Mouse (Mus musculus): ENCODE results near the gene Wfdc9. TPM values are rescaled to one million over a fixed set of nuclear protein-coding genes. Genes with fewer than 3 reads are reported as not detected.

Wfdc9 gene
- total RNA-seq (2021), result not detected
- long read RNA-seq, experiment 1, result 0 reads
- long read RNA-seq, experiment 2, result 0 reads

DNA sequence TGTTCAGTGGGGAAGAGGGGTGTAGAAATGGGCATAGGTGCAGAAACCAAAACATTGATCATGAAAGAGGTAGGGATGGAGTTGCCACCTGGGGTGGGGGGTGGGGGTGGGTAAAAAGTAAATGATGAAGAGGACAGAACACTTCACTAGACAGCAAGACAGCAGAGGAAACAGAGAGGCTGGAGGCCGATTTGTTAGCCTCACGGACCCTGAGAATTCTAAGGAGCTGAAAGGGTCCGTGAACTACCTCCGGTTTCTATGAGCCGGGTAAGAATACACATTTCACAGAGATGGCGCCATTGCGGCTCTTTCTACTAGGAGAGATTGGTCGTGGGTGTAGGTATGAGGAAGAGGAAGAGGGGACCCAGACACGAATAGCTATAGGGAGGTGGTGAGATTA is at the start of gene Wfdc9:
Wfdc9 (minus strand) TSS at position 101 of the 400 bp plus-strand sequence.
- DNase-seq, result no peak

DNA sequence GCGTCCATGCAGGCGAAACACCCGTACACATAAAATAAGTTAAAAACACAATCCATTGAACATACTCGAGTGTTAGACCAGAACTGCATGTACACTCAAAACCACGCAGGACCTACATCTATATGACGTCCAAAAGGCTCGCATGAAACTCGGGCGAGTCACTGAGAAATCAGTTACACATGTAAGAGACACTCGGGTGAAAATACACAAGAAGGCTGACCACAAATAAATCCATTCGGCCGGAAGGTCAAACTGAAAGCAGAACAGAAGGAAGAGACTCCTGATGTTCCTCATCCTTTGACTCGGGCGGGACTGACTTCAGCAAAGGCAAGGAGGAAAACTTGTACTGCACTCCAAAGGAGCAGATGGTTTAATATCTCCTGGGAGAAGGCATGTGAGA is 49.6 kb upstream of the Wfdc9 start:
- no peak for DNase-seq

DNA sequence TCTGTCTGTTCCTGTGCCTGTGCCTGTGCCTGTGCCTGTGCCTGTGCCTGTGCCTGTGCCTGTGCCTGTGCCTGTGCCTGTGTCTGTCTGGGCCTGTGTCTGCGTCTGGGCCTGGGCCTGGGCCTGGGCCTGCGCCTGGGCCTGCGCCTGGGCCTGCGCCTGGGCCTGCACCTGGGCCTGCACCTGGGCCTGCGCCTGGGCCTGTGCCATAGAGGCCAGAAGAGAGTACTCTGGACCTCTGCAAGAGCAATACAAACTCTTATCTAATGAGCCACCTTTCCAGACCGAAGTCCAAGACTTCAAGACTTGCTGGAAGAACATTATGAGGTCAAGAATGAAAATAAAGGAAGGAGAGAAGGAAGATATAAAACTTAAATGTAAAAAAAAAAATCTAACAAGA is 48.9 kb upstream of the Wfdc9 start:
- DNase-seq, result no peak

DNA sequence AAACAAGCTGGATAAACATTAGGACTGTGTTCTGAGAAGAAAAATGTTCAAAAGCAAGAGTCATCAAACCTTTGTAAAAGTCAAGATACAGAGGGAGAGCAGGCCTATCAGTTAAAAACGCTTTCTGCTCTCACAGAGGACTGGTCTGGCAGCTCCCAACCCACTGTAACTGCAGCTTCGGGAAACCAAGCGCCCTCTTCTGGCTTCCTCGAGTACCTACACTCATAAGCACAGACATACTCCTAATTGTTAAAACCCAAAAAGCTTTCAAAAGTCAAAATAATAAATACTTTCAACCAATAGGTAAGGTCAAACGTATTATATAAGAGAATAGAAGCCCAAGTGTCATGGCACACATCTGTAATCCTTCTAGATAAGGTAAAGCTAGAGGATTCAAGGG is 47.9 kb upstream of the Wfdc9 start:
- no peak for DNase-seq

DNA sequence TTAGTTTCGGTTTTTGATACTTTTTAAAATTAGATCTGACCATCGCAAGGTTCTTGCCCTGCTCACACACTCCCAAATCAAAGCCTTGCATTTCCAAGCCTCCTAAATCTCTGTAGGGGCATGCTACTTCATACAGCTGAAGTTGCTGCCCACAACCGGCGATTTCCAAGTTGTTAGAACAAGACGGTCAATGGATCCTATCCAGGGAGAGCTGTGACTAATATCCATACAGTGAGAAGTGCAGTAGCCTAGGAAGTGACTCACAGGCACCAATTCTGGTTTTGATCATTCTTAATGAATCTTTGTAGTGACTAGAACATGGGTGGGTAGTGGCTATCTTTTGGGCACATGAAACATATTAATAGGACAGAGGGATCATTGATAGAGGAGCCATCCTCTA is 45.4 kb upstream of the Wfdc9 start:
- DNase-seq, result no peak

DNA sequence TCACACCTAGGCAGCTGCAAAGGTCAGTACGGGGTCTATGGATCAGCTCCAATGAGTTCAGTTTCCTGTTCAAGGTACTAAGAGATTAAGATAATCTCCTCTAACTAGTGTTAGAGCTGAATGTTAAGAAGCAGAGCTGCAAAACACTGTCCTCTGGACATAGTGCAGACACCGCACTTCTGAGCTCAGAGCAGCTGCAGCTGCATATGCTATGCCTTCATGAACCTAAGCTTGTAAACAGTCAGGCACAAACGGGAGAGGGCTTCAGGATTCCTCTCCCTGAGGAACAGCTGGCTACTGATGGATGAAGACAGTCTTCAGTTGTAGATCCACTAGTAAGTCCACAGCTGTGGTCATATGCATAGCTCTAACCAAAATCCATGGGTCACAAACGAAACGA is 44.6 kb upstream of the Wfdc9 start:
- DNase-seq, result no peak

DNA sequence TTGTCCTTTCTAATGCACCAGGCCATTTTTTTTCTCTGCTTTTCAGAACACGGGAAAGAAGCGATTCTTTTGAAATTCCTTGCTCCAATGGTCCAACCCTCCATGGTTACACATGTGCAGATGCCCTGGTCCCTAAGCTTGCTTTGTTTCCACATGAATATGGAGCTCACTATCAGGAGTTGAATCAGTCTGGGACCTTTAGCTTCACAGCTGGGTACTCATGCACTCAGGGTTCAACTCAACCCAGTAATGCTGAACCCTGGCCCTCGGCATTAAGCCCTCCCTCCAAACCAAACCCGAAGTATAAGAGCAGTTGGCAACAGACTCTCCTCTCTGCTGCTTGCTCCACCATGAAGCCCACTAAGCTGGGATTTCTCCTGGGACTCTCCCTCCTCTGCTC is 41.8 kb upstream of the Wfdc9 start, which contains the start of gene Spint4:
Spint4 (plus strand) TSS at position 301 of the 400 bp plus-strand sequence.
- no peak for DNase-seq

DNA sequence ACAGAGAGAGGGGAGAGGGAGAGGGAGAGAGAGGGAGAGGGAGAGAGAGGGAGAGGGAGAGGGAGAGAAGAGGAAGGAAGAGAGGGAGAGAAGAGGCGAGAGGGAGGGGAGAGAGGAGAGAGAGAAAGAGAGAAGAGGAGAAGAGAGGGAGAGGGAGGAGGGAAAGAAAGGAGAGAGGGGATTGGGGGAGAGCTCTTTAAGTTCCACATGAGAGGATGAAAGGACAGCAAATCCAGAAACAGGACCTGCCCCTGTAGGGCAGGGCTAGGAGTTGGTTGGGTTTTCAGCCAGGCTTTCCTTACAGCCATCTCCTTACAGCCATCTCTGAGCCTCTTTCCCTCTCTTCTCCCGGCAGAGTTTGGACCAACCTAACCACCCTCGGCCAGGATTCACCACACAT is 28.4 kb upstream of the Wfdc9 start, which contains the start of gene Wfdc13:
Wfdc13 (plus strand) TSS at position 301 of the 400 bp plus-strand sequence.
- DNase-seq, result no peak

DNA sequence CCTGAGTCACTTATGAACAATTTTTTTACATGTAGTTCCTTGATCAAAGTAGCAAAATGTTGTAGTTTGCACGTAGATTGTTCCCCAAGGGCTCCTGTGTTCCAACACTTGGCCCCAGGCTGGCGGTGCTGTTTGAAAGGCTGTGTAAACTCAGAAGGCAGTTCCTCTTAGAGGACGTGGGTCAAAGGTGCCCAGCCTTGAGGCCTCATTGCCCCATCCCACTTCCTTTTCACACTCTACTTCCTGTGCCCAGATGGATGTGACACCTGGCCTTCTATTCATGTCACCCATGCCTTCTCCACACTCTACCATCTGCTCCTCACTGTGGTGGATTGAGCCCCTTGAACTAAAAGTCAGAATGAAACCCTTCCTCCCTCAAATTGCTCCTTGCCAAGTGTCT is 23.5 kb upstream of the Wfdc9 start:
- no peak for DNase-seq

DNA sequence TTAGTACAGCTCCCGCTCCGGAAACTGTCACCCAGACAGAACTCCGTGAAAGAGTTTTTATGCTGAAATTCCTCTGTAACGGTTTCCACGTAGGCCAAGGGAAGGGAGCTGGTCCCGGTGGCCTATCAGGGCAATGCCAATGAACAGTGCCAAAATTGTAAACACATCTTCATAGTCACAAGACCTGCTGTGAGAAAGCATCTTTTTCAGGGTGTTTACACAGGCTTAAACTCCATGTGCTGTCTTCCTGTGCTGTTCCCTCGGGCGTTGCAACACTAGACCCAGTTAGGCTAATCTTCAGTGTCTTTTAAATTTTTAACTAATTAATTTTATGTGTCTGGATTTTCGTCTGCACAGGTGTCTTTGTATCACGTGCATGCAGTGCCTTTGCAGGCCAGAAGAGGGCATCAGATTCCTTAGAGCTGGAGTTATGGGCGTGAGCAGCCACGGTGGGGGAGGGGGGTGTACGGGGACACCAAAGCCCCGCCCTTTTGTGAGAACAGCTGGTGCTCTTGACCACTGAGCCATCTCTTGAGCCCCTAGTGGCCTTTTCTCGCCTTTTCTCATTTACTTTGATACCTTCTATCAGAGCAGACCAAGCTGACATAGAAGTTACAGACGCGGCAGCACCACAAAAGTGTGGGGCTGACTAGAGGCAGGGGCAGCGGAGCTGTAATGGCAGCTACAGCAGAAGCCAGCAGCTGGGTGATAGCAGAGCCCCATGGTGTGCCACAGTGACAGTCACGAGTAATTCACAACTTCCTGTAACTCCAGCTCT is 22.7 kb upstream of the Wfdc9 start:
- peak; percentile 51 for DNase-seq

DNA sequence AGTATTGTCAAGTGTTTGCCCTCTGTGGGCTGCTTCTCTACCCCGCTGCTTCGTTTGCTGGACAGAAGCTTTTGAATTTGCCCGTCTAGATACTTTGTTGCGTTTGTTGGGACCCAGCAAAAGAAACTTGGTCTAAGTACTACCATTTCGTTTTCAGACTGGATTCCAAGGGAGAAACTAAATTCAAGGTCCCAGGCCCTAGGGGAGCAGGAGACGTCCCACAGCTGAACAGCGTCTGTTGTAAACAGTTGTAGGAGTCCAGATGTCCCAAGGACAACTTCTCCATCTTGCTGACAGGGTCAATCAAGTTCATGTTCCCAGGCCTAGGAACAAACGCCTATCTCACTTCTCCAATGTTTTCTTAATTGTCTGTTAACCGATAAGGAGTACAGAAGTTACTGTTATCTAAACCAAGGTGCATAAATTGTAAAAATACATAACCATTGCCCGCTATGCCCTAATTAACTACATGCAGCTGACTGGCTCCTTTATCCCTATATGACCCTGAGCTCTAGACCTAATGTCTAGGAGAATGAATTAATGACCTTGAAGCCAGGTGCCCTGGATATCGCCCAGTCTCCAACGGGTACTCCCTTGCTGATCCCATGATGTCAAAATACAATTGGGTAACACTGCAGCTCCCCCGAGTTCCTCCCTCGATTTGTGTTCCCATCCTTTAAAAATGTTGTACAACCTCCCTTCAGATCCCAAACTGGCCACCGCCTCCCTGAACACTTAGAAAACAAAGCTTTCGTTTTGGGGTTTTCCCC is 20.7 kb upstream of the Wfdc9 start:
- no peak for DNase-seq

DNA sequence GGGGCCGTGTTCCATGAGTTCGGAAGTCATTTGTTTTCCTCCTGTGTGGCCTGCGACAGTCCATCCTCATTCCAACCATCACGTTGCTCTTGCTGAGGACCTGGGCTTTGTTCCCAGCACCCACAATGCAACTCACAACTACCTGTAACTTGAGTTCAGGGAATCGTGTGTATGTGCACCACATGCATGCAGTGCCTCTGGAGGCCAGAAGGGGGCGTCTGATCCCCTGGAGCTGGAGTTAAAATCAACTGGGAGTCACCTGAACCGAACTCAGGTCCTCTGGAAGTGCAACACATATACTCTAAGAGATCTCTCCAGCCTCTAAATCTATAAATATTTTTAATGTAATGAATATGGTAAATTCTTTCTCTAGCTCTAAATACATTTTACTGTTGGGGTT is 19.7 kb upstream of the Wfdc9 start:
- no peak for DNase-seq

DNA sequence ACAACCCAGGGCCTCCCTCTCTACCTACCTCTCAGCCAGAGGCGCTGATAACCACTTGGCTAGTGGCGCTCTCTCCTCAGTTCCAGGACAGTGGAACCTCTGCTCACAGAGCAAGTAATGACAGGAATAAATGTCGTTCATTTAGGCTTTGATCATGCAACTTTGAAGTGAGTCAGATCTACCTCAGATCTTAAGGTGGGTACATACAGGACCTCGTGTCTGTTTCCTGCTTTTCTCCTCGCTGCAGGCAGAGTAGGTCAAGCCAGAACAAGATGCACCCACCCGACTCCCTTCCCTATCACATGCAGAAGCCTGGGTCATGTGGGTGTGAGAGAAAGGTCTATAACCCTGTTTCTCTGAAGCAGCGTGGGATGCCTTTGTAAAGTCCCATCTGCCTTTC is 17.6 kb upstream of the Wfdc9 start, which contains the start of gene Wfdc11:
Wfdc11 (minus strand) TSS at position 101 of the 400 bp plus-strand sequence.
- DNase-seq, result no peak

DNA sequence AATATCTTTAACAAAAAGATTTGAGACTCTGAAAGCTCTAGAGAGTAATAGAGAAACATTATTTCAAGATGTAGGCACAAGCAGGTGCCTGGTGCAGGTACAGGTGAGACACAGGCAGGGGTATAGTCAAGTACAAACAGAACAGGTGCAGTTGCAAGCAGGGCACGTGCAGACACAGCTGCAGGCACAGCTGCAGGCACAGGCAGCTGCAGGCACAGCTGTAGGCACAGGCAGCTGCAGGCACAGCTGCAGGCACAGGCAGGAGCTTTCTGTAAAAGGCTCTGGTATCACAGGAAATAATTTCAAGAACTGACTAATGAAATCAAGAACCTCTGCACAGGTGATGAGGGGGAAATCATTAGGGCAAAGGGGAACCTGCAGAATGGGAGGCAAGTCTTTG is 14.6 kb upstream of the Wfdc9 start:
- no peak for DNase-seq

DNA sequence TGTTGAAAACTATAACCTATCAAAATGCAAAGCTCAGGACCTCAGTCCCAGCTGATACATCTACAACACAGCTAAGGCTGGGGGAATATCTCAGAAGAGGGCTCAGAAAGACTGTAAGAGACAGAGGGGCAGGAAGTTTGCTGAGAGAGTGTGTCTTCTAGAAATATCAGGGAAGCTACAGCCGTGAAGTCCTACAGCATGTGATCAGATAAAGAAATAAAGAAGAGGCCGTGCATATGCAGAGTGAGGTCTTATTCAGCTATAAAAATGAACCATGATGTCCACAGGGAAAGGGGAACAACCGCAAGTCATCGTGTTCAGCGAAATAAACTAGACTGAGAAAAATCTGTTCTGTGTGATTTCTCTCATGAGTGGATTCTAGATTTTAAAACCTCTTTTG is 13.9 kb upstream of the Wfdc9 start:
- DNase-seq, result no peak

DNA sequence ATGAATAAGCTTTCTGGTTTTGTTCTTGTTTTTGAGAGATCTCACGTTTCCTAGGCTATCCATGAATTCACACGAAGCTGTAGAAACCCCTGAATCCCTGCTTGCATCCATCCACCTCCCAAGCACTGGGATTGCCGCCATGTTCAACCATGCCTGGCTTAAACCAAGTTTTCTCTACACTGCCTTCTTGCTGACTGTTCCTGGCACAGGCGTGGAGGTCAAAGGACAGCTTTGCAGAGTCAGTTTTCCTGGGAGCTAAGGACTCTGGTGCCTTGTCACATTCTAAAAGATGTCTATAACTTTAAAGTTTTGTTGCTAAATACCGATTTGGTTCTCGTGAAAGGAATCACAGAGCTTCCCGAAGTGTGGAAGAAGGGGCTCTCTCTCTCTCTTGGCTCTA is 8.5 kb upstream of the Wfdc9 start:
- DNase-seq, result no peak

DNA sequence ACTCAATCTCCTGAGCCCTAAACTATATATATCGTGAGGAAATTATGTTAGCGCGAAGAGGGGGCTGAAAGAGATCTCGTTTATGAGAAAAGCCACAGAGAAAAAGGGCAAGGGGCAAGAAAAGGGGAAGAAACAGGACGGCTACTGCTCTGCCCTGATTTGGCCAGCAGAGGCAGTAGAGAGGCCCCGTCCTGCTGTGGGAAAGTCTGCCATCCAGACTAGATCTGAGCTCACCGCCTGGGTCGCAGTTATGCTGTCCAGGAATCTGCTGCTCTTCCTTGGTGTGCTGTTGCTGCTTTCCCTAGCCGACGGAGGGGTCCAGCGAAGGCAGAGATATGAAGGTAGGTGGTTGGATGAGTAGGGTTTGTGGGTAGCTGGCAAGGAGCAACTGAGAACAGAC is 525 bp downstream of the Wfdc9 start, which contains the start of gene Wfdc10:
Wfdc10 (plus strand) TSS at position 189 of the 400 bp plus-strand sequence.
- DNase-seq, result no peak

DNA sequence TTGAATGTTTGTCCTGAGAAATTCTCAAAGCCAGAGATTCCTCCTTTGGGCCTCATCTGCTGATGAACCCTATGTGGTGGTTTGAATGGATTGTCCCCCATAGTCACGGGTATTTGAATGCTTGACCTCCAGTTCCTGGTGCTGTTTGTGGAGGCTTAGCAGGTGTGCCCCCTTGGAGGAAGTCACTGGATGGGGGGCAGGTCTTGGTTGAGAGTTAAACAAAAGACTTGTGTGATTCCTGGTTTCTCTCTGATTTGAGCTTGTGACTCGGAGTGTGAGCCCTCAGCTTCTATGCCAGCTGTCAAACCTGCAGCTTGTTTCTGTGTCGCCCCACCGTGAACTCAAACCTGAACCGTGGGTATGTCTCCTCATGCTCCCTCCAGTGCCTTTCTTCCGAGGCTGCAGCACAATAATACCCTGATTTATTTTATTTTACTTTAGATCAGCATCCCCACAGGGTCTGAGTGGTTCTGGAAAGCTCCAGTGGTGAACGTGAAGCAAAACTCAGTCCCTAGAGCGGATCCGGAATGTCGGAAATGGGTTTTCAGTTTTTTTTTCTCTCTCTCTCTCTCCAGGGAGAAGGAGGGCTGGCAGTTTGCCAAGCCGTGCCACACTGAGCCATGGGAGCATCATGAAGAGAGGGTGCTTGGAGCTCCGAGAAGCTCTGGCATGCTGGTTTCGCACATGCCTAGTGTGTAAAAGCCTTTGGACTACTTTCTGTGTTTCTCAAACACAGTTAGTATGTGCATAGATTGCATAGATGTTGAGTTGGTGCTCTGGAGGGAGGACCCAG is 14.3 kb downstream of the Wfdc9 start:
- DNase-seq, result no peak

DNA sequence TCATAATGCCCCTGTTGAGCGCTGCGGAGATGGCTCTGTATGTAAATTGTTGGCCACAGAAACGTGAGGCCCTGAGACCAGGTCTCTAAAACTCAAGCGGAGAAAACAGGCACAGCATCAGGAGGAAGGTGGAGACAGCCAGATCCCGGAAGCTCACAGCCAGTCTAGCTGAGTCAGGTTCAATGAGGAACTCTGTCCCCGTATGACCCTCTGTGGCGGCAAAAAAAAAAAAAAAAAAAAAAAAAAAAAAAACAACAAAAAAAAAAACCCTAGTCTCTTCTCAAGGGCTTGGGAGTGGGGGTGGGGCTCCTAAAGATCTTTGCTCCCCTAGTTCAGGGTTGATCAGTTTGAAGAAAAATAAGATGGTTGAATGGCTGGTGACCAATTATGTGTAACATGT is 15.3 kb downstream of the Wfdc9 start:
- no peak for DNase-seq

DNA sequence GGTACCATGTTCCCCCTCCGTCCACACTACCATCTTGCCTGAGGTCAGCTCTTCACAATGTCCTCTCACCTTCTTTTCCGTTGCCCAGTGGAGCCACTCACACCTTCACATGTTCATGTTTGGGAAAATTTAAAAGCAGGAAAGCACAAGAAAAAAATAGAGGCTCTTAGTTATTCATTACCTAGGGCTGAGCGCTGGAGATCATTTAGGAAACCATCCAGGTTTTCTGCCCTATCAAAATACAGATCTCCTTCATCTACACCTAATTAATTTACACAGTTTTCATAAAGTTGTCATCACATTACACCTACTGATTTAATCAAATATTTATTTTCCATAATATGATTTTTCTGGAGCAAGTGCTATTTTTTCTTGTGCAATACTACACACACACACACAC is 17.7 kb downstream of the Wfdc9 start, which contains the start of gene Wfdc16:
Wfdc16 (minus strand) TSS at position 101 of the 400 bp plus-strand sequence.
- no peak for DNase-seq

DNA sequence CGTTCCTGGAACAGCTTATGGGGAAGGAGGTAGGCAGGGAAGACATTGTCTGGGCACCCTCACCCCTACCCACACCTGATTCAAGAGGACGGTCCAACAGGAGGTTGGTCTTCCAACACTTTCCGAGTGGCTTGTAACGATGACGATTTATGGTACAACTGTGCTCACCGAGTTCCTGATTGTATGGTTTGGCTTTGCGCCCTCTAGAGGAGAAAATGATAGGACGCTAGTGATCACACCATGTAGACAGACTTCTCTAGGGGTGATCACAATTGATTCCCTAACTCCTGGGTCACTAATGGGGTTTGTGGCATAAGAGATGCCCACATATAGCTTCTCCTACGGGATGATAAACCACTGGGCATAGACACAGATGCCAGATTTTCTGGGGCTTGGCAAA is 21.1 kb downstream of the Wfdc9 start:
- DNase-seq, result no peak

DNA sequence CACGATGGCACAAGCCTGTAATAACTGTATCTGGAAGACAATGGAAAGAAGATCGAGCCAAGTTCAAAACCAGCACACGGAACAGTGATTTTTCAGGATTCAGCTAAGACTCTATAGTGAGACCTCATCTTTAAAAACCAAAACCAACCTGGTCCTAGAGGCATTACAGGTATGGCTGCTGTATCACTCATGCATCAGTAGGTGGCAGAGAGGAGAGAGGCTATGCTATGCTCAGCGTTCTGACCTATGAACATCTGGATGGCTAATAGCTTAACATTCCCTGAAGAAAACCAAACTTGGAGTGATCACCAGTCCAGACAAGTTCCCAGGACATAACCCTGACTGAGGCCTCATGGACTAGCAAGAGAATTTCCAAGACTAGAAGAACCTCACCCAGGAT is 34.6 kb downstream of the Wfdc9 start:
- DNase-seq, result no peak
